Mouse (Mus musculus): ENCODE measurements around the gene Olfr56.

GRCm38 (mm10) chr11:49156821-49157814, 178.4 kb downstream of the Olfr56 start:
- no peak for TF ChIP-seq GATA1 (IDR thresholded peaks at IDR 0.05; ENCODE audit: borderline replicate concordance, low read length)
- no peak for TF ChIP-seq FLI1 (IDR thresholded peaks at IDR 0.05; ENCODE audit: low read length)
